Mouse (Mus musculus) heart, postnatal 25 days (tissue): Measurements from ENCODE around the gene Cc2d1a. TPM values are rescaled to one million over a fixed set of nuclear protein-coding genes. Genes with fewer than 3 reads are reported as not detected.

Experiments used
- DNase-seq: peaks from one replicate; pipeline ENCODE4 v3.0.0; 2022; ENCODE audit warnings: low spot score
- intact Hi-C: fragments of 180-260 bp; cut with DNase I; formaldehyde crosslinking; loops from one replicate; pipeline ENCODE4 v1.15.1; 2025
- total RNA-seq, 2 experiments: library from RNA; stranded (reverse); gene quantifications; 2 replicates each; pipeline ENCODE4 v1.2.3; 2021

The Cc2d1a gene
- total RNA-seq, 2 experiments from 2014 or later: 10.3 to 11.8 TPM

DNA sequence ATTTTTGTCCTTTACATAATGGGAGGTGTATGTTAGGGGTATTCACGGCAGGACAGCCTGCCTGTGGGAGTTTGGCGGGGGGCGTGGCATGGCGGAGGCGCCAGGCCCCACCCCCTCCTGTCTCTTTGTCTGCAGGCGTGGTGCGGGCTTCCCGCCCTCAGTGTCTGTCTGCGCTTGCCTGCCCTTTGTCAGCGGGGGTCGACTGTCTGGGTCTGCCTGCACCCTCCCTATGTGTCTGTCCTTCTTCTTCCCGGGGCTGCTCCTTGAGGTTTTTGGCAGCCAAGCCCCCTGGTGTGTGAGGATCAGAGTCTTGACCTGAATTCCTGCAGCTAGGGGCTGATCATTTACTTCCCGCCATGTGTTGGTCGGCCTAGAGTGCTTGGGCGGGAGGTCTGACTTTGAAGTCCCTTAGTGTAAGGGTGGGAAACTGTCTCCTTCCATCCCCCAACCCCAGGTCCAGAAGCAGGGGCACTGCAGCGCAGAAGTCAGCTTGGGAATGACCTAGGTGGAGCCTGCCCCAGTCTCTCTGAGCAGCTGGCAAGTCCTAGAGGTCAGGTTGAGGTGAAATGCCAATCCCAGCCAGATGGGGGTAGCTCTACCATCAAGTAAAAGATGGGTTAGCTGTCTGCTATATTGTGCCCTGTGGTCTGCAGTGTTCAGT is 32.9 kb upstream of the Cc2d1a start:
- no peak for DNase-seq
- intact Hi-C loops: loop anchor here (5.0 to 10.0 kb wide), 2 partner anchors 54 to 138 kb away; partner anchors contain the start of genes Il27ra, Rln3 and Zswim4

DNA sequence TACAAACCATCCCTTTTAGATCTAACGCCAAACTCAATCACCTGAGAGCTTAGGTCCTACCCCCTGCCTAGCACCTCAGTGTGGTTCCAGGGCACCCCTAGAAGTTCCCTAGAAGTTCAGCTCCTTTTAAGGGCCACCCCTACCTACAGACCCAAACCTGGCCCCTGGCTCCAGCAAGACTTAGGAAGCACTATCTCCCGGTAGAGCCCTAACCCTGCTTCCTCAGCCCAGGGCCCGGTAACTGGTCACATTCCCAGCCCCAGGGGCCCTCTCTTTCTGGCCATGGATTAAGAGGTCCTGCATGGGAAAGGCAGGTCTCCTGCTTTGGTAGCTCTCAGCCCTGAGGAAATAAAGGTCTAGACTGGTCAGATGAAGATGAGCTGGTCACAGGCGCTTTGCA is 32.2 kb upstream of the Cc2d1a start:
- DNase-seq: no peak
- intact Hi-C loops: loop anchor here (5.0 to 10.0 kb wide), 2 partner anchors 55 to 138 kb away; partner anchors contain the start of genes Il27ra, Rln3 and Zswim4

DNA sequence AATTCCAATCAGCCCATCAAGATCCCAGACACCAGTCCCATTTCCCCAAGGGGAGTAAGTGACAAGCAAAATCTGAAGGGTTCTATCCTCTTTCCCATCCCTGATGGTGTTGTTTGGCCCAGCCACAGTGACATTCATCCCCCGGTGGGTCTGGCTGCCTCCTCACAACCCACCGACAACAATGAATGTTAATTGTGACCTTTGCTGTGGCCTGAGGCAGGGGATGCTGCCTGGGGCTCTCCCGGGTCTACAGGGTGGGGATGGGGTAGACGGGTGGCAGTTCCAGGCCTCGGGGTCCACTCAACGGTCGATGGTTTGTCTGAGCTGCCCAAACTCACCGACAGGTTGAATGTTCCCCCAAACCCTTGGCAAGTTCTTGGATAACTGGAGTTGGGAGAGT is 30.9 kb upstream of the Cc2d1a start:
- no peak for DNase-seq
- intact Hi-C loops: no loop called here

DNA sequence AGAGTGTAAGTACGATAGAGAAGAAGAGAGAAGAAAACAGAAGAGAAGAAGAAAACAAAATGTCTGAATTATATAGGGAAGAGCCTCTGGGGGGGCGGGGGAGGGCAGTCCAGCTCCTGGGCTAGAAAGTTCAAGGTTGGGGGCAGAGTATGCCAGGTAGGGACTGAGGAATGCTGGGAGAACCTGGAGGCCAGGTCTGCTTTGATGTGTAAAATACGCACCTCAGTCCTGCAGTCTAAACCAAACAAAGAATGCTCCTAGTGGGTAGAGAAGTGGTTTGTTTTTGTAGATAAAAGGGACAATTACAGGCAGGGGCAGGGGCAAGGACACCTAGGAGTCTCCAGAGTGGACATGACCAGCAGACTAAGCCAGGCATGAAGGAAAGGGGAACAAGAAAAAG is 29.7 kb upstream of the Cc2d1a start:
- intact Hi-C loops: no loop called here
- DNase-seq: no peak

DNA sequence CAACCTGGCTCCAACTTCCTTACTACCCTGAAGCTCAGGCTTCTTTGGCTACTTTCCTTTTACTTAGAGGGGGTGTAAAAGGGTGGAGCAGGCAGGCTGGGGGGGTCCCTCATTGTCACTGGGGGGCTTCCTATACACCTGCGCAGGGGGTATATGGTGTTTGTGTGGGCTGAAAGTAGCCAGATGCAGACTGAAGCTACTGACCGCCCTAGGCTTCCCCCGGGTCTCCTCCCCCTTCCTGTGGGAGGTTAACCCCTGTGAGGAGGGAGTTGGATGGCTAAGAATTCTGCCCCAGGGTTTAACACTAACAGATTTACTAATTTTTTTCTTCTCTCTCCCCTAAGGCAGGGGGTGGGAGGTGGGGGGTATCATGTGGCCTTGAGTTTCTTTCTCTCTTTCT is 28.8 kb upstream of the Cc2d1a start:
- intact Hi-C loops: no loop called here

DNA sequence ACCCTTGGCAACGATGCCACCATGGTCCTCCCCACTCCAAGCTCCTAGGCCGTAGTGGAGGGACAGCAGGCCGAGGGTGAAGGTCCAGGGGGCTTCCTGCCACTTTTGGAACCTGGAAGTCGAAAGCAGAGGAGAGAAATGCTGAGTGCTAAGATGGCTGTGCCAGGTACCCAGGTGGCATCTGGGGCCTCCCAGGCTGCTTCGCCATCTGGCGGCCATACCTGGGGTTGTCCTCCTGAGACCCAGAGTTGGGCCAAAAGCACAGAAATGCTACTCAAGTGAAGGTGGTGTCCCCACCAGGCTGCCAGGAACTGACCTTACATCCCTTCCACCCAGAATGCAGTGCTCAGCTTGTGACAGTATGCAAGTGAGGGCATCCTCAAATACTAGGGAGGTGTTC is 26.1 kb upstream of the Cc2d1a start:
- DNase-seq: no peak
- intact Hi-C loops: no loop called here

More for the DNA sequence above, 28.8 kb upstream of the Cc2d1a start:
- no peak for DNase-seq

DNA sequence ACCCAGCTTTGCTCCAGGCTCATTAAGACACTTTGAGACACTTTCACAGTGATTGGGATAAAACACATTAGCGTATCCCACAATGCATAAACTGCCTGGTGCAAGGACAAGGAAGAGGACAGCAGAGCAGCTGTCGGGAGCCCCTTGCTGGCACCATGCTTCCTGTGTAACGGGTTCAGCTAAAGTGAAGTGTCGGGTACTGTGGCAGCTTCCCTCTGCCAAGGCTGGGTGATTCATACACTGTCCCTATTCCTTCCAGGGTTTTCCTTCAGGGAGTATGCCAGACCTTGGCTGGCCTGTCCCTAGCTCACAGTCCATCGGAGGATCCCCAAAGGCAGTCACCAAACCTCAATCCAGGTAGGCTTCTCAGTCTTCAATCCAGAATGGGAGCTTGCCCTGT is 22.4 kb upstream of the Cc2d1a start:
- no peak for DNase-seq
- intact Hi-C loops: no loop called here

DNA sequence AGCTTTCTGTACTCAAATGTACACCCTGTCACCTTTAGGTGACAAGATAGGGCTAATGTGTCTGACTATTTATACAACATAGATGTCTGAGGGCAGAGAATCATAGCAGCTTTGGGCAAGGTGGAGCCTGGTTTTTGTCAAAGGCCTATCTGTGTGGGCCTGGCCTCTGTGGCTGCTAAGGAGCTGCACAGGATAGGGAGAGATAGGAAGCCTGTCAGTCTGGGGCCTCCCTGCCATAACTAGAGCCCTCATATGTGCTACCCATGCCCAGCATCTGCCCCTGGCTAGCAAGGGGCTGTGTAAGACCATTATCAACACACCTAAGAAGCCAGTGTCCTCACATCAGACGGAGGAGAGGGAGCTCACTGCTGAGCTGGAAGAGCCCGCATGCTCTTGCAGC is 20.0 kb upstream of the Cc2d1a start:
- DNase-seq: no peak
- intact Hi-C loops: no loop called here

DNA sequence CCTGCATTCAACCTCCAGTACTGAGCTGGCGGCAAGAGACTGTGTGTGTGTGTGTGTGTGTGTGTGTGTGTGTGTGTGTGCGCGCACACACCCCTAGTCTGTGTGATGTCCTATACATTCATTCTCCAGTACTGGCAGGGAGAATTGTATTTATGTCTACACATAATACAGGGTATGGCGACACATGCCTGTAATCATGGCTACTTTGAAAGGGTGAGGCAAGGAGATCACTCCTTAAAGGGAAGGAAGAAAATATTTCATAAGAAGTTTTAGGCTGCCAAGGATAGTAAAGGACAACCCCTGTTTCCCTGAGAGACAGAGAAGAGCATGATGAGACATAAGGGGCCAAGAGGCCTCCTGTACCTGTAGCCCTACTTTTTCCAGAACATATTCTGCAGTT is 9.9 kb upstream of the Cc2d1a start:
- no peak for DNase-seq
- intact Hi-C loops: no loop called here

DNA sequence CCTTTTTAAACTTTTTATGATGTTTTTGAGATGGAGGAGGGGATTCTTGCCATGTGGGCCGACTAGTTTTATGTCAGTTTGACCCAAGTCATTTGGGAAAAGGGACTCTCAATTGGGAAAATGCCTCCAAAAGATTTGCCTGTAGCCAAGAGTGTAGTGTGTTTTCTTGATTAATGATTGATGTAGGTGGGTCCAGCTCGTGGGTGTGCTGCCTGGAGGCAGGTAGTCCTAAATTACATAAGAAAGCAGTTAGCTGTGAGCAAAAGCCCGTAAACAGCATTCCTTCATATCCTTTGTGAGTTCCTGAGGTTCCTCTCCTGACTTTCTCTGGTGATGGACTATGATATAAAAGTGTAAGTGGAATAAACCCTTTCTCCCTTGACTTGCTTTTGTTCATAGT is 1.4 kb upstream of the Cc2d1a start:
- intact Hi-C loops: loop anchor here (5.0 kb wide), 1 partner anchor 82 kb away; the partner anchor contains the start of genes Gm10643 and Rfx1
- DNase-seq: no peak

DNA sequence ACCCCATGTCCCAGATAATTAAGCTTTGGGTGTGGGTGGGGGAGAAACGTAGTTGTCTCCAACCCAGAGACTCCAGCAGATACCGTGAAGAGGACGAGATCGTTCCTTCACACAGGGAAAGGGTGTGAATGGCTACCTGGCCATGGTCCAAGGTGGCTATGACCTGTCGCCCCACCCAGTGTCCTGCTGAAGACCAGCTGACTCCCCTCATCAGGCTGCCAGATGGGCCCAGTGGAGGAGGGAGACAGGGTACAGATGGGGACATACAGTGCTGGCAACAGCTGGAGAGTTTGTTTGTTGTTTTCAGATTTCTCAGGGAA is 755 bp upstream of the Cc2d1a start:
- no peak for DNase-seq
- intact Hi-C loops: loop anchor here (5.0 kb wide), 1 partner anchor 81 kb away; the partner anchor contains the start of genes Gm10643 and Rfx1

DNA sequence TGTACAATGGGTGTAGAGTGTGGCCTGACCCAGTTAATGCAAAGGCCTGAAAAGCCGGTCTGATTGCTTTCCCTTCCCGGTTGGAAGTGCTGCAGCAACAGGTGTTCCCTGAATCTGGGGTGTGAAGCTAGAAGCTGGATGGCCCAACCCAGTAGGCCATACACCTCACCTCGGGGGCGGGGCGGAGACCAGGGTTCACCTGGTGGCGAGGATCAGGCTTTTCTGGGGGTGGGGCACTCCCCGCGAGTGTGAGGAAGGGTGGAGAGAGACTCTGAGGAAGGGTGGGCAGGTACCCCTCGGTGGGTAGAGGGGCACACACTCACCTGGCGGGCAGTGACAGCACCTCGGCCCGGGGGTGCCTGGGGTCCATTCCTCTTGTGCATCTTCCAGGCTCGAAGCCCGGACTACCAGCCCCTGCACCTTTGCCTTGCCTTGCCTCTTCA is 391 bp downstream of the Cc2d1a start:
- intact Hi-C loops: loop anchor here (2.0 to 5.0 kb wide), 2 partner anchors 43 to 80 kb away; partner anchors contain the start of genes Dcaf15, Gm10643 and Rfx1
- DNase-seq: no peak

DNA sequence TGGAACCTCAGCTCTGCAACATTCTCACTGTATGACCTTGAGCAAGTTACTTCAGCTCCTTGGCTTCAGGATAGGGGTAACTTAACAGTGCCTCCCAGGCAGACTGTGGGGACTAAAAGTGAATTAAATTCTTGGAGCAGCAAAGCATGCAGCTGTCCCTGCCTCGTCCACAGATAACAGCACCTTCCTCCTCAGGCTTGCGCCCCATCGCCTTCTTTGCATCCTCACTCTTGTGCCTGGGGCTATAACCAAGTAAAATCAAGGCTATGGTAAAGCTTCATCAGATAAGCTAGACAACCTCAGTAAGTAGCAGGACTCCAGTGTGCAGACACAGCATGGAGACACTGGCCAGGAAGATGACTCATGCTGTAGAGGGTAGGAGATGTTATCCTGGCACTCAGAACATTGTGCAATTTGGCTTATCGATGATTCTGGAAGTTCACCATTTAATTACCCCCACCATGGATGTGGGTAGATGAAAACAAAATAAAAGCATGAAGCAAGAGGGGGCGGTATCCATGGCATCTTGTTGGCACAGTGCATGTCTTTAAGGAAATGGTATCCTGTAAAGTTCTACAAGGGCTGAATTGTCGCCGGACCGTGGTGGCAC is 3.0 kb downstream of the Cc2d1a start:
- intact Hi-C loops: loop anchor here (5.0 kb wide), 1 partner anchor 77 kb away; the partner anchor contains the start of genes Gm10643 and Rfx1
- DNase-seq: no peak

DNA sequence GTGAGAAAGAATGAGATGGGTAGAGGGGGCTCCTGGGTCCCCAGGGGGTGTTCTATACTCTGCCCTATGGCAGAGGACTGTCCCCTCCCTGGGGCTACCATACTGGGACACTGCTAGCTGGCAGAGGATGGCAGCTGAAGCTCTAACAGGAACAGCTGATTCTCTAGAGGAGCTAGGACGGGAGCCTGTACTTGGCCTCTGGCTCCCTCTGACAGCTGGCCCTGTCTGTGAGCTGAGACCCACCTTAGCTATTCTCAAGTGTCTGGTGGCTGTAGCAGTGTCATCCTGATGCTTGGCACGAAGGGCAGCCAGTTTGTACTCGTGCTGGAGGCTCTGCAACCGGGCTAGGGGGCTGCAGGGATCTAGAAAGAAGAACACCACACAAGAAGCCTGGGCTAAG is 6.9 kb downstream of the Cc2d1a start:
- DNase-seq: no peak
- intact Hi-C loops: no loop called here

DNA sequence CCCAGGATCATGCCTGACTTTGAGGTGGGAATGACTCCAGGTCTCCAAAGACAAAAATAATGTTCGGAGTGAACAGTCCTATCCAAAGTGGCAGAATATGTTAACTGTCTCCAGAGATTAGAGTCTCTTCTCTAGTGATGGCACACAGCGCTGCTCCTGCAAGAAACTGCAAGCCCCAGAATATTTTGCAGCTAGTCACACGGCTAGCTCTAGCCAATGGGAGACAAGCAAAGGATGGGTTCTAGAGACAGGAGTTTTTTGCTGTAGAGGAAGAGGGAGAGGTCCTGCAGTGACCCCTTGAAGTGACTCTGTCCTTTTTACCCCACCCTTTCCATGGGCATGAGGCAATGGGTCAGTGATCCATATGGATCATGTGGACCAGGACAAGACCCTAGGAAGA is 9.9 kb downstream of the Cc2d1a start:
- intact Hi-C loops: no loop called here
- DNase-seq: no peak

DNA sequence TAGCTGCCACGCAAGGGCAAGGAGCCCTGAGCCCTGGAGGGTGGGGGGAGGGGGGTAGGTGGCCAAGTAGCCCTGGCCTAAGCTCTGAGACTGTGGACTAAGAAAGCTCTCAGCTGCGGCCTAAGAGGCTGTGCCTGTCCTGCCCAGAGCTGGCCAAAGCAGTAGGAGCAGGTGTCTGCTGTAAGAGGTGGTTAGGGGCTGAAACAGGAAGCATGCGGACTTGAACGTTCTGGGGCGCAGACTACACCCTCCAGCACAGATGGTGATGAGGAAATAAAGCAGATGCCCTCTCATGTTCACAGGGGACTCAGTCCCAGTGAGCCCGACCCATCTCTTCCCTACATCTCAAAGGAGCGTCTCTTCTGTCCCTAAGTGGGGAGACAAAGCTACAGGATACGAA is 15.5 kb downstream of the Cc2d1a start:
- DNase-seq: no peak
- intact Hi-C loops: no loop called here

DNA sequence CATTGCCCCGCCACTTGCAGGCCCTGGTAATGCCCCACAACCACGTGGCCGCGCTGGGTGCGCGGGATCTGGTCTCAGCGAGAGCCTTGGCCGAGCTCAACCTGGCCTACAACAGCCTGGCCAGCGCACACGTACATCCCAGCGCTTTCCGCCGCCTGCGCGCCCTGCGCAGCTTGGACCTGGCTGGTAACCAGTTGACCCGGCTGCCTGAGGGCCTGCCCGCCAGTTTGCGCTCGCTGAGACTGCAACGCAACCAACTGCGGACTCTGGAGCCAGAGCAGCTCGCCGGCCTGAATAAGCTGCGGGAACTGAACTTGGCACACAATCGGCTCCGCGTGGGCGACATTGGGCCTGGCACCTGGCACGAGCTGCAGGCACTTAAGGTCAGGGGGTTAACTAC is 16.9 kb downstream of the Cc2d1a start:
- intact Hi-C loops: no loop called here
- no peak for DNase-seq

DNA sequence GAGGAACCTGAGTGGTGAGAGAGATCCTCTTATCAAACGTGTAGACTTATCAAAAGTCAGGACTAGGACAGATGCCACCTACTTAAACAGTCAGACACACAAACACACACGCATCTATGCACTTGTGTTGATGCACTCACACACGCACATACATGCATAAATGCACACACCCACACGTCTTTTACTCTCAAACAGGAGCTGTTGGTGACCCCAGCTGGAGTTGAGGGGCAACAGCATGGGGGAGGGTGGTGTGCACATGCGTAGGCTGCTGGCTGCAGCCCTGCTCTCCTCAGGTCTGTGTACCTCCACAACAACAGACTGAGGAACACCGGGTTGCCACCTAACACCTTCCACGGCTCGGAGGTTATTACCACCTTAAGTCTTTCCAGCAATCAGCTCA is 19.5 kb downstream of the Cc2d1a start:
- DNase-seq: no peak
- intact Hi-C loops: no loop called here

DNA sequence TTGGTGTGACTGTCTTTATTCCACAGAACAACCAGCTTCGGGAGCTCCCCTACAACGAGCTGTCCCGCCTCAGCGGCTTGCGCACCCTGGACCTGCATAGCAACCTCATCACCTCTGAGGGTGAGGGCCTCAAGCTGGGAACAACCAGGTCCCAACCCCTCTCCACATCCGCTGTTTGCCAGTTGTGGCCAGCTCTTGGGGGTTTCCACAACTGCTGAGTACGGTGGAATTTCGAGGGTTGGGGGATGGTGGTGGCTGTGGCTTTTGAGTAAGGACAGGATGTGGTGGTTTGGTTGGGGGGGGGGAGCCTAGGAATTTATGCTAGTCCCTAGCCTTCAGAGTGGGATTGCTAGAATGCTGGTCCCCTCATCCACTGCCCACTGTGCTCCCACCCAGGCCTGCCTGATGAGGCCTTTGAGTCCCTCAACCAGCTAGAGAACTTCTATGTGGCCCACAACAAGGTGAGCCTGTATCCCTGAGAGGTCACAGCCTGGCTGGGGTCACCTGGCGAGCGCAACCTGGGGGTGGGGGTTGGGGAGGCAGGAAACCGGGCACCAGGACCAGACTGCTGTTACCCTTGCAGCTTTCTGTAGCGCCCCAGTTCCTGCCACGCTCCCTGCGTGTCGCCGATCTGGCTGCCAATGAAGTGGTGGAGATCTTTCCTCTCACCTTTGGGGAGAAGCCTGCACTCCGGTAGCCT is 20.4 kb downstream of the Cc2d1a start:
- DNase-seq: no peak
- intact Hi-C loops: no loop called here

DNA sequence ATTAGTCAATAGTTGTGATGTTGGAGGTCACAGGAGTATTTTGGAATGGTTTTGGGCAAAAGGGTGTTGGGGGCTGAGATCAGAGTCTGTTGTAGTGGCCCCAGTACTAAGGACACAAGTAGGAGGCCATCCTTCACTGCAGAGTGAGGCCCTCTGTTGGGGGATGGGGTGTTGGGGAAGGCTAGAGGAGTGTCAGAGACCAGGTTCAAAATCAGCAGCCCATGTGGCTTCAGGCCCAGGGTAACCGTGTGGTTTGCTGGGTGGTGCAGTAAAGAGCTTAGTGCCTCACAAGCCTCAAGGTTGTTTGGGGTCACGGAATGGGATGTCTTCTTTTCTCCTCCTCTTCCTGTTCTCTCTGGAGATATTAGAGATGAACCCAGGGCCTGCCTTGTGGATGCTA is 21.0 kb downstream of the Cc2d1a start:
- intact Hi-C loops: no loop called here

DNA sequence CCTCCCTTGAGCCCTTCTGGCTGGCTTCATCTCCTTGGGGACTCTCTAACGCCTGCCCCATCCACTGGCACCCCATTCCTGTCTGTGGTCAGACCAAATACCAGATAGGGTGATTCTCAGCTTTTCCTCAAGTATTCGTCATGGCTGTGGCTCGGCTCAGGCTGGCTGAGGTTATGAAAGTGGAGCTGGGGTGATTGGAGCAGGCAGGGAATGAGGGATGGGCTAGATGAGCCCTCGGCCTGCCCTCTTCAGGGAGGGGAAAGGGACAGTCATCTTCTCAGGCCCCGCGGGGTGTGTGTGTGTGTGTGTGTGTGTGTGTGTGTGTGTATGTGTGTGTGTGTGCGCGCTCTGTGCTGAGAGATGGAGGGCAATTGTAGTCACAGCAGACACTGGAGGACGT is 22.1 kb downstream of the Cc2d1a start, which contains the start of gene Podnl1:
TSS of gene Podnl1 (plus strand) at position 334 of the 400 bp plus-strand sequence.
- DNase-seq: no peak
- intact Hi-C loops: no loop called here

More for the DNA sequence above, 21.0 kb downstream of the Cc2d1a start:
- DNase-seq: no peak
